In genomic region chr2:117195578-117195977, GRCm38 (mm10) we compare ENCODE assay signal across 16 mouse cellular contexts. TPM values are rescaled to one million over a fixed set of nuclear protein-coding genes. Genes with fewer than 3 reads are reported as not detected.
A peak's percentile ranks its signal among the peaks of the same experiment; 100 is the strongest.
DNase-seq lines count a peak whose midpoint lies in the region; ATAC-seq lines count a peak whose summit lies in the region.
"Had no signal": no experiment of that assay in that cellular context is flagged by ENCODE, and none has a peak within 500 bp of the region (broad histone marks: within the 10 kb centered on the region; RNA-seq: fewer than 3 reads in every experiment).

No protein-coding gene starts in this region.

- H3K9me3 ChIP-seq in heart, embryonic 16.5 days (replicated peaks; ENCODE audit: control insufficient read depth, low read length): no peaks in the 10 kb centered on the region
- H3K9me3 ChIP-seq in heart, embryonic 12.5 days (replicated peaks): no peaks in the 10 kb centered on the region
- H3K9me3 ChIP-seq in megakaryocyte, embryonic 14.5 days: no peaks in the 10 kb centered on the region
- H3K9me3 ChIP-seq: embryonic facial prominence, embryonic 13.5 days; G1E; kidney, embryonic 15.5 days; liver, embryonic 13.5 days had no signal

- DNase-seq in layer of hippocampus, adult 9-11 months: peak; percentile 69
- DNase-seq in telencephalon, adult 2 months (ENCODE audit: low read depth, low spot score): peak; percentile 52
- no peak for DNase-seq in T-cell, adult 2 months (ENCODE audit: low spot score)
- DNase-seq: adrenal gland, postnatal 10 days; cerebellum, adult 8-10 months; liver, embryonic 13.5 days; retina, postnatal 1 day had no signal

- no peaks in the 10 kb centered on the region for H3K27me3 ChIP-seq in heart, embryonic 16.5 days (ENCODE audit: control insufficient read depth, insufficient read depth, low read length)
- H3K27me3 ChIP-seq in heart, embryonic 12.5 days (replicated peaks): no peaks in the 10 kb centered on the region
- peaks cover 7% of the 10 kb centered on the region for H3K27me3 ChIP-seq in megakaryocyte, embryonic 14.5 days (replicated peaks)
- H3K27me3 ChIP-seq: embryonic facial prominence, embryonic 13.5 days; kidney, embryonic 15.5 days; liver, embryonic 13.5 days had no signal

- no peak for ATAC-seq in heart, embryonic 16.5 days (replicated peaks; ENCODE audit: extremely low read depth, insufficient read depth, low FRiP score)
- no peak for ATAC-seq in heart, embryonic 12.5 days (ENCODE audit: insufficient number of reproducible peaks, low FRiP score)
- ATAC-seq in megakaryocyte, adult 5-6 weeks (ENCODE audit: poor library complexity, severe bottlenecking): no peak

- H3K9ac ChIP-seq in heart, embryonic 16.5 days (ENCODE audit: low read length): no peak overlapping the region
- no peak overlapping the region for H3K9ac ChIP-seq in heart, embryonic 12.5 days
- H3K9ac ChIP-seq: embryonic facial prominence, embryonic 13.5 days; kidney, embryonic 15.5 days; liver, embryonic 13.5 days had no signal

- 0 out of 2 replicates have a peak overlapping the region, but pooled peaks have one; percentile 5 for H3K27ac ChIP-seq in heart, embryonic 16.5 days (ENCODE audit: low read length)
- no peak overlapping the region for H3K27ac ChIP-seq in heart, embryonic 12.5 days (ENCODE audit: poor library complexity, severe bottlenecking)
- H3K27ac ChIP-seq: embryonic facial prominence, embryonic 13.5 days; liver, embryonic 13.5 days had no signal

- no peaks in the 10 kb centered on the region for H3K36me3 ChIP-seq in heart, embryonic 16.5 days (ENCODE audit: control insufficient read depth, insufficient read depth)
- no peaks in the 10 kb centered on the region for H3K36me3 ChIP-seq in heart, embryonic 12.5 days
- no peaks in the 10 kb centered on the region for H3K36me3 ChIP-seq in megakaryocyte, embryonic 14.5 days (replicated peaks; ENCODE audit: low read length)
- H3K36me3 ChIP-seq: embryonic facial prominence, embryonic 13.5 days; kidney, embryonic 15.5 days; liver, embryonic 13.5 days had no signal

- H3K4me2 ChIP-seq in heart, embryonic 16.5 days (ENCODE audit: low read depth, low read length): no peak overlapping the region
- H3K4me2 ChIP-seq in heart, embryonic 12.5 days: no peak overlapping the region
- H3K4me2 ChIP-seq: embryonic facial prominence, embryonic 13.5 days; heart, embryonic 11.5 days; kidney, embryonic 15.5 days; liver, embryonic 13.5 days had no signal

- WGBS in heart, embryonic 16.5 days: 42% methylated on average over 7 of the region's 7 CpGs
- 40% methylated on average over 7 of the region's 7 CpGs for WGBS in heart, embryonic 12.5 days

- no peak overlapping the region for H3K4me3 ChIP-seq in heart, embryonic 16.5 days (ENCODE audit: low read length)
- H3K4me3 ChIP-seq in heart, embryonic 12.5 days: no peak overlapping the region
- peak overlapping the region; percentile 16 for H3K4me3 ChIP-seq in megakaryocyte, embryonic 14.5 days (replicated peaks)
- H3K4me3 ChIP-seq: embryonic facial prominence, embryonic 13.5 days; kidney, embryonic 15.5 days; liver, embryonic 13.5 days; myocyte had no signal

- H3K4me1 ChIP-seq in heart, embryonic 16.5 days (ENCODE audit: control insufficient read depth, insufficient read depth, low read length): peaks cover 3% of the 10 kb centered on the region; the same call in 1 of the 2 replicates
- H3K4me1 ChIP-seq in heart, embryonic 12.5 days (replicated peaks): peaks cover 18% of the 10 kb centered on the region
- H3K4me1 ChIP-seq in megakaryocyte, embryonic 14.5 days: peaks cover 22% of the 10 kb centered on the region
- H3K4me1 ChIP-seq: liver, embryonic 13.5 days had no signal

RNA-seq across cellular contexts. Expression of gene Fam98b, which starts 54.0 kb away (rescaled TPM):
- polyA plus RNA-seq in heart, embryonic 16.5 days (2015; fragmentation: Nextera tagmentation; extraction: Ambion mirVana): 4.6 and 6.8 TPM in 2 replicates
- 6.6 and 7.4 TPM in 2 replicates for polyA plus RNA-seq in heart, embryonic 12.5 days (2016; fragmentation: Nextera tagmentation; extraction: Ambion mirVana)
- polyA plus RNA-seq in megakaryocyte, embryonic 14.5 days (2012; ENCODE audit: insufficient read depth, low replicate concordance): 5.8 TPM in 1 of 2 replicates, not detected in the other
- total RNA-seq in megakaryocyte, adult 5-6 weeks (2015): 20.6 and 22.7 TPM in 2 replicates
- 6.5 and 10.6 TPM in 2 replicates for total RNA-seq in megakaryocyte, adult 5-6 weeks (2017)
